Mouse (Mus musculus) thymus, postnatal 36 days (tissue): ENCODE results near the gene Ephx1.
"Not testable (repeated sequence)": the region's sequence is repeated elsewhere in the genome, so short reads cannot be mapped to it uniquely, and the experiment has no call there.

Experiments used
- DNase-seq, 2 experiments: peaks; one replicate each; pipeline ENCODE4 v3.0.0; 2022; ENCODE audit warnings: mixed read lengths in 2 of 2

Gene Ephx1

GRCm38 (mm10) chr1:180967261-180967660, 53.4 kb downstream of the Ephx1 start:
- no peak for DNase-seq

- no peak for DNase-seq
Observed at GRCm38 (mm10) chr1:180966542-180966941, 54.2 kb downstream of the Ephx1 start.

GRCm38 (mm10) chr1:180965786-180966185, 54.9 kb downstream of the Ephx1 start:
- no peak for DNase-seq

- DNase-seq: no peak
Observed at GRCm38 (mm10) chr1:180958797-180959196, 61.9 kb downstream of the Ephx1 start.

GRCm38 (mm10) chr1:180957989-180958388, 62.7 kb downstream of the Ephx1 start:
- DNase-seq: no peak

- no peak for DNase-seq
Observed at GRCm38 (mm10) chr1:180956973-180957381, 63.7 kb downstream of the Ephx1 start.

- DNase-seq: no peak
Observed at GRCm38 (mm10) chr1:180956401-180956800, 64.3 kb downstream of the Ephx1 start.

- DNase-seq: no peak
Observed at GRCm38 (mm10) chr1:180952808-180953207, 67.9 kb downstream of the Ephx1 start.

- no peak for DNase-seq
Observed at GRCm38 (mm10) chr1:180952085-180952746, 68.5 kb downstream of the Ephx1 start.

GRCm38 (mm10) chr1:180946448-180946847, 74.3 kb downstream of the Ephx1 start:
- no peak for DNase-seq

- DNase-seq: peak; percentile 36 to 49
Observed at GRCm38 (mm10) chr1:180945001-180945980, 75.4 kb downstream of the Ephx1 start.

GRCm38 (mm10) chr1:180944553-180944952, 76.2 kb downstream of the Ephx1 start:
- no peak for DNase-seq

- DNase-seq: no peak
Observed at GRCm38 (mm10) chr1:180943896-180944295, 76.8 kb downstream of the Ephx1 start.

- no peak for DNase-seq
Observed at GRCm38 (mm10) chr1:180943032-180943644, 77.6 kb downstream of the Ephx1 start.

- DNase-seq: peak; percentile 70 to 74
Observed at GRCm38 (mm10) chr1:180942166-180943031, 78.3 kb downstream of the Ephx1 start, which contains the start of gene Tmem63a. Gene Tmem63a (plus strand): TSS chr1:180942344.

- DNase-seq: peak in 1 of 2 experiments; percentile 19
Observed at GRCm38 (mm10) chr1:180941726-180942125, 79.0 kb downstream of the Ephx1 start.

GRCm38 (mm10) chr1:180940776-180941460, 79.8 kb downstream of the Ephx1 start:
- no peak for DNase-seq

- not testable (repeated sequence) for DNase-seq
Observed at GRCm38 (mm10) chr1:180938781-180939180, 81.9 kb downstream of the Ephx1 start.

- not testable (repeated sequence) for DNase-seq
Observed at GRCm38 (mm10) chr1:180937631-180938030, 83.1 kb downstream of the Ephx1 start.

GRCm38 (mm10) chr1:180936610-180937398, 83.9 kb downstream of the Ephx1 start:
- not testable (repeated sequence) for DNase-seq
